Mouse (Mus musculus) c-Kit-positive CD71-negative TER-119-negative erythroid progenitor cells, embryonic 14.5 days (primary cell): Measurements from ENCODE around the gene Crb3.

ENCODE experiments used
- DNase-seq: peaks from one replicate; pipeline ENCODE4 v3.0.0-alpha.2; 2013; ENCODE audit warnings: low read depth

The Crb3 gene

GRCm38 (mm10) chr17:57107064-57107463 lies 48.2 kb downstream of the Crb3 start:
- no peak for DNase-seq

GRCm38 (mm10) chr17:57108040-57108665 lies 49.2 kb downstream of the Crb3 start:
- DNase-seq: no peak

- DNase-seq: no peak
Observed at GRCm38 (mm10) chr17:57108666-57109171, 49.8 kb downstream of the Crb3 start.

GRCm38 (mm10) chr17:57110005-57110404 lies 51.1 kb downstream of the Crb3 start:
- no peak for DNase-seq

GRCm38 (mm10) chr17:57112768-57113474 lies 54.0 kb downstream of the Crb3 start:
- DNase-seq: no peak
